Mouse (Mus musculus) right cerebral cortex, postnatal 4 days (tissue): ENCODE data around the gene Ralgps1.
"Not testable (repeated sequence)": the region's sequence is repeated elsewhere in the genome, so short reads cannot be mapped to it uniquely, and the experiment has no call there.

Experiments
- DNase-seq: peaks from one replicate; pipeline ENCODE4 v3.0.0-alpha.2; 2022

The Ralgps1 gene

DNA sequence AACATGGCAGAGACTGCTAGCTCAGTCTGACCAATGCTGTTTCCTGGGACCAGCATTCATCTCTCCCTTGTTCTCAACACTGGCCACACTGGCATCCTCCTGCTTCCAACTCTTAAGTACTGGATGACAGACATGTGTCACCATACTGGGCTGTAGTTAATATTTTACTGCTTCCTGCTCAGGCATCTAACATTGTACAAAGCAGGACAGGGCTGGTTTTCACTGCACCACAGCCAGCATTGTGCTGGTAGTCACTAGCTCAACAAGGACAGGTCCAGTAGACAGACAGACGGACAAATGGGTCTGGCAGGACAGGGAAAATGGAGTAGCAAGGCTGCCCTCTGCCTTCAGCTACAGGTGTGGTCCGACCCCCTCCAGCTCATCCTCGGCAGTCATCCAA lies 10.7 kb downstream of the Ralgps1 start:
- no peak for DNase-seq

DNA sequence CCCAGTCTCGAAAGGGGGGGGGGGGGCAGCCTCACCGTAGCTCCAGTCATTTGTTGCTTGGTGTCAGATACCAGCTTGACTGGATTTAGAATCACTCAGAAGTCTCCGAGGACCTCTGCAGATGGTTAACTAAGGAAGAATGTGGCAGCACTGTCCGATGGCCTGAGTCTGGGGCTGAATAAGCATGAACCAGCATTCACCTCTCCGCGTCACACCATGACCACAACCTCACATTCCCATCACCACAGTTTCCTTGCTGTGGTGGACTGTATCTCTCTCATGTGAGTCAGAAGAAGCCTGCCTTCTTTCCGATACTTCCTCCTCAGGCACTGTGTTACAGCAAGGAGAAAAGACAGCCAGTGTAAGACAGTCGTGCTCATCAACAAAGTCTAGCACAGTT lies 12.1 kb downstream of the Ralgps1 start:
- DNase-seq: no peak

DNA sequence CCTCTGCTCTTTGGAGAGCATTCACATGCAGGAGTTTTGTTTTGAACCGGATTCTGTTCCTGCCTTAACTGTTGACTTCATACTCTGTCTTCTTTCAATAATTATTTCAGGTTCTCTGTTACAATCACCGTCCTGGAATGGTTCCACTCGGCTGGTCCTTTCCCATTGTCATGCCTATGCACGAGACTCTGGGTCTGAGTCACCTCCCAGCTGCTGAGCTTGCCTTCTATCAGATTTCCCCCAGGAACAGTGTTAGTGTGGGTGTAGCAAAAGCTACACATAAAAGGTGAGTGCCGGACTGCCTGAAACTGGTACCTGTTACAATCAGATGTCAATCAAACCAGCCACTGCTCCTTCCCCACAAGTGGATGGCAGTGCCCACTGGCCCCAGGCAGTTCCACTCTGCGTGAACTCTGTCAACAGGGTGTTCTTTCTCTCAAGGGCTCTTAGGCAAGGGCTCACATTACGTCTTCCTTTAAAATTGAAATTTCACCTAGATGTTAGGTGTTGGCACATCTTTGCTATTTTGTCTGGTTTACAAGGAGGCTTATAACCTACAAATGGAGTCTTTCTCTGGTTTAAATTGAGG lies 13.9 kb downstream of the Ralgps1 start:
- DNase-seq: no peak

DNA sequence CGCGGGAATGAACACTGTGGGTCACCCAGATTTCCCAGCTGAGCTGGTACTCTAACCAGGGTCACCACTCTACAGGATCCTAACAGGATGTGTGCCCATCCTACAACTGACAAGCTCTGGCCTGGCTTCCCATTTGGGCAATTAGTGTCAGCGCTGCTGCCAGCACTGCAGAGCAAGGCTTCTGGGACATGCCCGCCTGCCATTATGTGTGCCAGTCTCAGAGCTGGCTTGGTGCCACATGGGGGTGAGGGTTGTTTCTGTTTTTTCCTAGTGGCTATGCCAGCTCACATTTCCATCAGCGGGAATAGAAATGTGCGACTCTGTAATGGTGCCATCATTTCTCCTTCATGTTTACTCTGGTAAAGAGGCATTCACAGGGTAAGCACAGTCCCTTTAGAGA lies 15.7 kb downstream of the Ralgps1 start:
- DNase-seq: peak; percentile 83

DNA sequence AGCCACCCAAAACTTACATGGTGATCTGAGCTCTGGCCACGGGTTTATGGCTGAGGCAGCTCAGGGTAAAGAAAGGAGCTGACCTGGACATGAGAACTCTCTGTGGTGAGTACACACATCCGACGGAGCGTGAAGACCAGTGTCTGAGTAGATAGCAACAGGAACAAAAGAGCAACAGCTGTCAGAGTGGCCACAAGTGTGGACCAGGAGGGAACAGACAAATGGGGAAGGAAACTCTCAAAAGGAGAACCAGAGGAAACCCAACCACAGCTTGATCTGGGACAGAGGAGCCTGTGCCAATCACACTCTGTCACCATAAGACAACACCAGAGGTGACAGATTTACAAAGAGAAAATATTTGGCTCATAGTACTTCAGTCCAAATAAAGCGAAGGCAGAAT lies 17.9 kb downstream of the Ralgps1 start:
- no peak for DNase-seq

DNA sequence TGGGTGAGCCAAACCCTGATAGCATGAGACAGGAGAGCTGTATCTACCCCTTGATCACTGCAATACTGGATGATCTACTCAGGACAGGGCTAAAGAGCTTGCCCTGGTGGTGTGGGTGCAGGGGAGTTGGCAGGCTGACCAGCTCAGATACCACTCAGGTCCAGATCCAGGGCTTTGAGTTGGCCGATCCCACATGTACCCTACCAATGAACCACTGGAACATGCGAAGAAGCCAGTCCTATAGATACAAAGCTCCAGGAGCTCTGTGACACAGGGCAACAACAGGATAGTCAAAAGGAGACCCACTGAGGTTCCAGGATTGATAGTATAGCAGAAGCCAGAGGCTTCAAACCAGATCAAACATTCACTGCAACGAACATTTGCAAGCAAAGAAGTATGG lies 19.8 kb downstream of the Ralgps1 start:
- DNase-seq: no peak

DNA sequence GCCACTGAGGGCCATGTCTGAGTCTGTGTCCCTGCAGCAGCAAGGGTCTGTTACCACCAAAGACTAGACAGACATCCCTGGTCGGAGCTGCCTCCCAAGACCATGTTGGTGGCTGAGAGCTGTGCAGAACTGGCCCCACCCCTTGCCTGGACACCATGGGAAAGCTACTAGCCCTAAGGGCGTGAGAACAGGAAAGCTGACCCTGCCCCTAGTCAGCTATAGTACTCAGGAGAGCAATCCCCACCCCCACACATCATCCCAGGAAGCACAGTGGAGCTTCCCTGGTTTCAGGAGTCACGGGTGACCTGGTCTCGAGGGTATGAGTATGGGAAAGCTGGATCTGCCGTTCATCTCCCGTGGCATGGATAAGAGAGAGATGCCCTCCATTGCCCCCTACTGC lies 20.4 kb downstream of the Ralgps1 start:
- DNase-seq: no peak

DNA sequence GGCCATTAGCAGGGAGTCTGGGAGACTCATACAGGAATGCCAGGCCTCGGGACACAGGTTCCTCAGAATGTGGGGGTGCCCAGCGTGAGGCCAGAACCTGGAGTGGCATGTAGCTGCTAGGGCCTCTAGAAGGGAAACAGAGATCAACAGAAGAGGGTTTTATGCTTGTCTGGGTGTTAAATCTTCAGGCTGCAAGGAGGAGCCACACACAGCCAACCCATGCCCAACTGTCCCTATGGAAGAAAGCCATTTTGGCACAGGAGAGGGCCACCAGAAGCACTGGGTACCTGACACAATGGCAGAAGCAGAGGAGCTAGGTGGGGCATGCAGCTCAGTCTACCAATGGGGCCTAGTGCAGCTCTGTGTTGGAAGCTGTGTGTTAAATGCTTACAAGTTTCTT lies 21.7 kb downstream of the Ralgps1 start:
- no peak for DNase-seq

DNA sequence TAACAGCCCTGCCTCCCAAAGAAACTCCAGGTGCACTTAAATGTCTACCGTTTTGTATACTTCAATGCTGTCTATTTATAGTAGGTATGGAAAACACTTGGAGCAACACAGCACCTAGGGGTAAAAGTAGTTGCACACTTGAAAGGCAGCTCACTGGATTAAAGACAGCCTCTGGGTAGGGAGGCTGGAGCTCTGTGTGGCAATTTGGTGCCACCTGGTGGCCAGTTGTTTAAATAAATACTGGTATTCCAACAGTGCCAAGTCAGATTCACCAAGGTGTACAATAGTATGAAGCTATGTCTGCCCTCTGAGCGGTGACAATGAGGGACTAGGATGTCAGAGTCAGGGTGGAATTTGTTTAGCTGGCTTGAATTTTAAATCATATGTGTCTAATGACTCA lies 22.2 kb downstream of the Ralgps1 start:
- peak; percentile 84 for DNase-seq

DNA sequence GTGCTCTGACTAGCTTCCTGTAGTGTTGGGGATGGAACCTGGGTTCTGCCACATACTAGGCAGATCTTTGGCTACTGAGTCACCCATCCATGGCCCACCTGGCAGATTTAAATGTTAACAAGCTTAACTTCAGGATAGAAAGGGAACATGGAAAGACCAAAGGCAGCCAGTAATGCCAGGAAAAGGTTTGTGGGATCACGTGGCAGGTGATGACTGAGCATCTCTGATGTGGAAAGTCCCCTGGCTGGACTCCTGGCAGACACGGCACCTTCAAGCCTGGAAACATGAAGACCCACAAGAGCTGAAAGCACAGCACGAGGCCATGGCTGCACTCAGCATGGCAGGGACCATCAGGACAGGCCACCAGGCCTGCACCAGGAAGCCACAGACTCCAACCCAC lies 23.0 kb downstream of the Ralgps1 start:
- DNase-seq: no peak

DNA sequence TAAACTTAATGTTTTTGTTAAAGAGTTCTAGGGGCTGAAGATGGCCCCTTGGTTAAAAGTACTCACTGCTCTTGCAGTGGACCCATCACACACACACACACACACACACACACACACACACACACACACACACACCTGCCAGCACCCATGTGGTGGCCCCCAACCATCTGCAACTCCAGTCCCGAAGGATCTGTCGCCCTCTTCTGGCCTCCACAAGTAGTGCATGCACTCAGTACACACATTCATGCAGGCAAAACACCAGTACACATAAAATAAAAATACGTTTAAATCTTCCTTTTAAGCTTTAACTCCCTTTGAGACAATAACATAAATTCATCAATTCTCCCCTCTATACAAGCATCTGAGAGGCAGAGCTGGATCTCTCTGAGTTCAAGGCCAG lies 23.7 kb downstream of the Ralgps1 start:
- peak; percentile 74 for DNase-seq

DNA sequence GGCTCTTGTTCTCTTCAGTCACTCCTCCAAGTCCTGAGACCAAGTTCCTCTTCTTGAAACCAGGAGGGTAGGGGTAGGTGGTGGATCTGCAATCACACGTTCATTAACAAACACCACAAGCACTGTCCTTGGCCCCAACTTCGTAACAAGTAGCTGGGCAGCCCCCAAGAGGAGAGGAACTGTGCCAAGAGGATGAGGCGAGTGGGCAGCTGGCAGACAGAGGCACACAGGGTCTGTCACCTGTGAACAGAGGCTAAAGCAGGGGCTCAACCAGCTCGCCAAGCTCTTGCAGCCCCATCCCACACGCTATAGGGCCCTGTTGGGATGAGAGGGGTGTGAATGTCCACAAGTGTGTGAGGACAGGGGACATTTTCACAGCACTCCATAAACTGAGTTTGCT lies 24.5 kb downstream of the Ralgps1 start:
- no peak for DNase-seq

DNA sequence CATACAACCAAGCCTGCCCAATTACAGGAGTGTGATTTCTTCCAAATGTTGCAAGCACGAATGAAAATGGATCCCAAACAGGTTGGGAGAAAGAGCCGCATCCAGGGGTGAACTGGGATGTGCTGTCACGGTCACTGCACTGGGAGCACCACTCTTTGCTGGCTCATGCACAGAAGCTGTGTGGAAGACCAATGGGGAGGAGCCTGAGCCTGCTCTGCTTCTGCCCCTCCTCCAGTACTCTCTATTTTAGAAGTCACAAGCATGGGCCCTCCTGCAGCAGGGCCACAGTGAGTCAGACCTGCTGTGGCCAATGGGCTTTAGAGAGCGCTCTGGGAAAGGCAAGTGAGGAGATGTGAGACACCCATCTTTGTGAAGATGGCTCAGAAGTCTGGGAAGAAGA lies 25.3 kb downstream of the Ralgps1 start:
- DNase-seq: no peak

DNA sequence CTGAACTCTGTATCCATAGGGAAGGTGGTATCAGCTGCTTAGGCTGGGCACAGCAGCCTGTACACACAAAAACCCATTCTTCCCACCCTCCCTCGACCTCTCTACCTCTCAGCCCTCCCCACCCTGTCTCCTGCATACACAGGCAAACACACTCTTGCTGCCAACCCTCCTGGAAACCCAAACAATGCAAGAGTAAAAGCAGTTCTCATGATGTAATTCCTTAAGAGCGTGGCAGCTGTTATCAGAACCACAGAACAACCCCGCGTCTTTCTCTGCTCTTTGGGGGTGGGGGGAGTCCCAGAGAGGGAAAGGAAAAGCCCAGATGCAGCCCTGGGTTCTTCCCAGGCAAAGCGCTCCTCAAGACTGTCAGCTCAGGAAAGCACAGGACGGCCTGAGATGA lies 25.8 kb downstream of the Ralgps1 start:
- DNase-seq: no peak

DNA sequence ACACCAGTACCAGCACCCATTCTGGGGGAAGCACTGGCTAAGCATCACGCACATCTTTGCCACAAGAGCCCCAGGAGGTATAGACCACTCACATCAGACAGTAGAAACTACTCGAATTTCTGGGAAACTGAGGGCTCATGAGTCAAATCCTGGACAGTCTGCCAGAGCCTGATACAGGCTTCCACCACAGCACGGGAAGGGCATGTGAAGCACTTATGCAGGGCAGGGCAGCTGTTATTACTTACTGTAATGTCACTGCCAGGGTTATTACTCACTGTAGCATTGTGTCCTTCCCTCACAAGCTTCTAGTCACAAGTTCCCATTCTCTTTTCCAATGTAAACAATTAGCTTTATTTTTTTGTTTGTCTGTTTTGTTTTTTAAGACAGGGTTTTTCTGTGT lies 27.9 kb downstream of the Ralgps1 start:
- no peak for DNase-seq

DNA sequence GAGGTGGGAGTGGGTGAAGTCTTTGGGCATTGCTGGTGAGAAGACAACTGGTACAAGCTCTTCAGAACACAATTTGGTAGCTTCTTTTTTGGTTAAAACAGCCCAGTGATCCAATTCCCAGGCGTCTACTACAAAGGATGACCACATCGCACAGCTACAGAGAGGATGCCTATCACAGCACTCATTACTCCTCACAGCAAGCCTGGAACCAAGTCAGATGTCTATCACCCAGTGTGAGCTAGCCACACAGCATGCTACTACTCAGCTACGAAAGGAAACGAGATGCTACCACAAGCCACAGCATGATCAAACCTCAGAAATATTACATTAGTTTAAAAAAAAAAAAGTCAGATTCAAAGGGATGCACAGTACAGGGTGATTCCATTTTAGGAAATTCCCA lies 29.1 kb downstream of the Ralgps1 start:
- DNase-seq: no peak

DNA sequence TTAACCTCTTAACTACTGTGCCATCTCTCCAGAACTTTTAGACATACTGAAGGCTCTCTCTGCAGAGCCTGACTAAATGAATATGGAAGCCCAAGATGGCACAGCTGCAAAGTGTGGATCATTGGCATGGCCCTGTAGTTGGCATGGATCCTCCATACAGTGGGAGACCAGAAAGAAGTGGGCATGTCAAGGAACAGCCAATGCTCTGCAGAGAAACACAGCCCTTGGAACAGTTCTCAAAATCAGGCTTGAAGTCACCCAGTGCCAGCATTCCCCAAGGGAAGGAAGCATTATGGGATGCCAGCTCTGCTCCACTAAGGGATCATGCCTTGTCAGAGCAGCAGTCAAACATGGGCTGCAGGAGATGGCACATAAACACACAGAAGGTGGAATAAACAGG lies 35.5 kb downstream of the Ralgps1 start:
- no peak for DNase-seq

DNA sequence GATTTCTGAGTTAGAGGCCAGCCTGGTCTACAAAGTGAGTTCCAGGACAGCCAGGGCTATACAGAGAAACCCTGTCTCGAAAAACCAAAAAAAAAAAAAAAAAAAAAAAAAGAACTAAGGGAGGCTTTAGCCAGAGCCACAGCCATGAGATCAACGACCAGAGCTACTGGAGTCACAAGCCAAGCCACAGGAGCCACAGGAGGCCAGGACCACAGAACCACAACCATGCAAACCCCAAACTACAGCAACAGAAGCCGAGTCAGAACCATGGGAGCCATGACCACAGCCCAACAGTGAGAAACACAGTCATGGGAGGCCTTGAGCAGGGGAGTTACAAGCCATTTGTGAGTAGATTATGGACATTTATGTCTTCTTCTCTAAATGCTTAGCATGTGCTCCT lies 41.7 kb downstream of the Ralgps1 start:
- DNase-seq: no peak

DNA sequence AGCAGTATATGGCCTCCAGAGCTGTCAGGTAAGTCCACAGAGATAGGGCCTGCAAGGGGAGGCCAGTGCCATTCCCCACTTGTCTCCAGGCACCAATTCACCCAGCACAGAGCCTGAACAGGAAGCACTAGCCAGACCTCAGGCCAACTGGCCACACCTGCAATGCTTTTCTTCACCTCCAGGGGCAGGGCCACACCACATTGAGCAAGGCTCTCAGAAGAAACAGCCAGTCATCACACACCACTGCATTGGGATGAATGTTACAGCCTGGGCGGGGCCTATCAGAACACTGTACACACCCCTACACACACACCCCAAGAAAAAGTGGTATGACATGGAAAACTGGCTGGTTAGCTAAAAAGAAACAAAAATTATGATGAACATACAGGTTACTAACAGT lies 42.3 kb downstream of the Ralgps1 start:
- no peak for DNase-seq

DNA sequence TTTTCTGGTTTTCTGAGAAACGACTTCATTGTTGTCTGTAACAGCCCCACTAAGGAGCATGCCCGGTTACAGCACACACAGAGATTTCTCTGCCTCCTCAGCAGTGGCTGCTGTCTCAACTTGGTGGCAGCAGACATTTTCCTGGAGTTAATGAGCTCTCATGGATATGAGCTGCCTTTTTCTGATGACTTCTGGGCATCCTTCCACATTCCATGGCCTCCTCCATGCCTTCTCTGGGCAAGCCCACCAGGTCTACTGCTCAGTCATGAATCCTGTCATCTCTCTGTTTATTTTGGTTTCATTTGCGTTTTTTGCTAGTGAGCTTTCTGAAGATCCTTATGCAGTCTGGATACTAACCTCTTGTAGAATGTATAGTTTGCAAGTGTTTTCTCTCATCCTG lies 45.9 kb downstream of the Ralgps1 start:
- DNase-seq: no peak

DNA sequence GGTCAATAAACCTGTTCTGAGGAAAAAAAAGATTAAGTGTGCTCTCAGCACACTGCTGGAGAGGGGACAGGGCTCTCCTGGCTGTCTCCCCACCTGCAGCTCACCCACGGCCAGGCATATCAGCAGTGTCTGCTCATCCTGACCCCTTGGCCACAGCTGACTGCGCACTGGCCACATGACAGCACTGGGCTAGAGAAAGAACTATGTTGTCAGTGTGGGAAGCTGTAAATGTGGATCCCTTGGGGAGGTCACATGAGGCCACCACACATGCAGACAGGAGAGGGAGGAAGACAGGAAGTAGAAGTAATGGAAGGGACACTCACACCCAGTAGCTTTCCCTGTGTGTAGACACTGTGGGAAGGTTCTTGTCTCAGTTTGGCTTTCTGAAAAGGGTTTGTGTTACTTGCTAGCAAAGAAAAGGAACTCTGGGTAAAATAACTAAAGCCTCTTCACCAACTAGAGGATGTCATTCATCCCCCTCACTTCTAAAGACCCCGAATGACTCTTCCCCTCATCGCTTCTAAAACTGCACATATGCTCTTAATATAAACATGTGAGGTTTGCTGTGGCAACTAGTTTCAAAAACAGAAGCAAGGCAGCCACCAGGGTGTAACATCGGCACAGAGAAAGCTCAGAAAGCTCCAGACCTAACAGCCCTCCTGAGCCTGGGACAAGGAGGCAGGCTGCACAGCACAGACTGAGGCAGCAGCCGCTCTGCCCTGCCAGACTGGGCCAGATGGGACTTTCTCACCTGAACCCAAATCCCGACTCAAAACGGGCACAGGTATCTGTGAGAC lies 47.3 kb downstream of the Ralgps1 start:
- DNase-seq: no peak

DNA sequence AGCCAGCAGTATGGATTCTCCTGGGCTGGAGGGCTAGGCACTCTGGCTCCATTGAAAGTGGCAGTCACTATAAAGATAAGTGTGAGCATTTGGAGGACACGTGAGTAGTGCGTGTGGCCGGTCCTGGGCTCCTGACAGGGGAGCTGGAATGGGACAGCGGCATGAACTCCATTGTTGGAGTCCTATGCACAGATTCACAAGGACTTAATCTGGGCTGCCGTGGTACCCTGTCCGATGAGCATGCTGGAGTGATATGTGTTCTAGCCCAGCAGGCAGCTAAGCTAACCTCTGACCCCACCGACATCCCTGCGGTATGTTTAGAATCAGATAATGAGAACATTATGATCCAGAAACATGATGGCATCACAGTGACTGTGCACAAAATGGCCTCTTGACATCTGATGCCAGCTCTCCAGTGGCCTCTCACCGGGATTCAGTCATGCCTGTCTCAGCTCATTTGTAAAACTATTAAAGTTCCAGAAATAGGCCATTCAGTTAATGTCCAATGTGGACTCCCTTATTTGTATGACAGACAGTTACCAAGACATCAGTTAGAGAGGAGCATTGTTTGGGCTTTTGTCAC lies 48.2 kb downstream of the Ralgps1 start:
- DNase-seq: not testable (repeated sequence)

DNA sequence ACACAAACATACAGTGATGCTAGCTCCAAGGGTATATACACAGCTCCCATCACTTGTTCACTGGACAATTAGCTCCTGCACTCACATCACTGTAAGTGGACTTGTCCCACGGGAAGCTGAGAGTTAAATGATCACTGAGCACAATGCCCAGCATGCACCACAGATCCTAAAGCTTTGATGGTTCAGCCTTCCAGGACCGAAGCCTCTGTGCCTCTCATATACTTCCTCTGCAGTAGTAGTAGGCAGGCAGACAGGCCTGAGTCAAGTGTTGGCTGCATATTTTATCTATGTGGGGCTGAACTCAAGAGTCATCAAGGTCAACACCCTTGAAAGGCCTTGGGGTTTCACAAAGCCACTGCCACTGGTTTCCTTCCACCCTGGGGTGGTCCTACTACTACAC lies 49.6 kb downstream of the Ralgps1 start:
- DNase-seq: no peak

DNA sequence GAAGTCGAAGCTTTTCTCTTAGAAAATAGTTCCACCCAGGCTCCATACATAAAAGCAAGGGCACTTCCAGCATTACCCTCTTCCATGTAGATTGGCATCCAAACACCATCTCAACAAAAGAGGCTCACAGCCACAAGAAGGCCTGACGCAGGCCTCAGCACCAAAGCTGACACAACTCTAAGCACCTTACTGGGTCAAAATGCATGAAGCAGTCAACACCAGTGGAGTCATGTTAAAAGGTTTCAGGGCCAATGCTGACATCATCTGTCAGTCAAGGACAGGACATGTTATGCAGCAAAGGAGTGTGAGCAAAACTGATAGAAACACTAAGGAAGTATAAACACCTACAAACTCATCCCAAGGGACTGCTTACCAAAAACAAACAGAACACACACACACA lies 50.3 kb downstream of the Ralgps1 start:
- DNase-seq: no peak

DNA sequence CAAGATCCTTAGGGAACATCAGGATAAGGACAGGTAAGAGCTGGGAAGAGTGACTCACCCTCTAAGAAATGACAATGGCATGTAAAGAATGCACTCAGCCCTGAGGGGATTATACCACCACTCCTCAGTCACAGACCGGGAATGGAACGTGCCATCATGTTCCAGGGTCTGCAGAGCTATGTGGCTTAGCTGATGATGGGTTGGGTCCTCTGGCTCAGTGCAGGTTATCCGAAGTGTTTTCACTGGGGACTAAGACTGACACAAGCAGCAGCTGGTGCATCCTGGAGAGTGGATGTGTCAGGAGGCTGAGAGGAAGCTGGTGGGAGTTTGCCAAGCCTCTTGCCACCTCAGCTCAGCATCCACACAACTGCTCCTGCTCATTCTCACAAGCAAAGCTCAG lies 50.7 kb downstream of the Ralgps1 start:
- DNase-seq: no peak
